Mouse (Mus musculus): ENCODE measurements around the gene Efna3. TPM values are rescaled to one million over a fixed set of nuclear protein-coding genes. Genes with fewer than 3 reads are reported as not detected.

The Efna3 gene
- polyA plus RNA-seq, 1 experiment from 2014 or later, result 29.2 TPM

DNA sequence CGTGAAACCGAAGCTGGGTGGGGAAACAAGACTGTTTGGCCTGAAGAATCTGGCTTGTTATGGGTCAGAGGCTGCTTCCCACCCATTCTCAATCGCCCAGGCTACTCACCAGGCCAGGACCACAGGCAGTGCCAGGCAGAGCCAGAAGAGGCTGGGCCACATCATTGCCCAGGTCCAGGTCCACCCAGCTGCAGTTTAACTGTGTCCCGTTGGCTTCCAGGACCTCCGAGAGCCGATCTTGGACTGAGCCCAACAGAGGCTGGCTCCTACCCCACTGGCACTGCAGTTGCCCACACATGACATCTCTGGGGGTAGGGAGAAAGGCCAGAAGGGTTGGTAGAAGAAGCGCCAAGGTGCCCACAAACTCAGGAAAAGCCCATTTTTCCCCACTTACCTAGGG, 20.5 kb upstream of the Efna3 start:
- Histone ChIP-seq H3K4me2 (replicated peaks; ENCODE audit: low read depth) (no peak overlapping the region), H3K4me1 (replicated peaks; ENCODE audit: control insufficient read depth, insufficient read depth) (peaks cover 2% of the 10 kb centered on the region), H3K9ac (ENCODE audit: low read length) (no peak overlapping the region), H3K27ac (replicated peaks) (no peak overlapping the region), H3K4me3 (ENCODE audit: low read depth, low read length) (no peak overlapping the region), H3K27me3 (ENCODE audit: control insufficient read depth, insufficient read depth, low read length) (no peaks in the 10 kb centered on the region), H3K36me3 (ENCODE audit: control insufficient read depth, insufficient read depth, low read length) (peaks cover 7% of the 10 kb centered on the region), H3K9me3 (ENCODE audit: control insufficient read depth, low read length) (no peaks in the 10 kb centered on the region)
- no peak for TF ChIP-seq EP300 (optimal IDR thresholded peaks at IDR 0.05)
- no peak for TF ChIP-seq CTCF (IDR thresholded peaks at IDR 0.05; ENCODE audit: low read depth)
- ATAC-seq (ENCODE audit: low FRiP score, low TSS enrichment), result no peak
- DNase-seq (ENCODE audit: low spot score), result no peak
- WGBS, result 84% methylated on average over 7 of the region's 7 CpGs

DNA sequence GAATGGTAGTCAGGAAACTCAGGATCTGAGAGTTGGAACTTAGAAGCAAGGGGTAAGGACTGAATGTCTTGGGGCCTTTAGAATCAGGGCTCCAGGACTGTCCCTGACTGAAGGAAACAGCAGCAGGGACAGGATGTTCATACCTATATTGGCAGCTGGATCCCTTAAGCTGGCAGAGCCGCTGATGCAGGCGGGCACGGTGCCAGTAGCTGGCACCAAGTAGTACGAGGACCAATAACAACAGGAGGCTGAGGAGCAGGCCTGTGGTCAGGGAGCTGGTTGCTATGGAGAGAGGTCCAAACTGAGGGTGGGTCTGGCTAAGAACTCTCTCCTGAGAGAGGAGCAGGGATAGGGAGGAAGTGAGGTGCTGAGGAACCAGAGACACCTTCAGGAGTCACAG, 19.0 kb upstream of the Efna3 start:
- TF ChIP-seq EP300 (optimal IDR thresholded peaks at IDR 0.05), result no peak
- TF ChIP-seq CTCF (IDR thresholded peaks at IDR 0.05; ENCODE audit: low read depth), result no peak
- ATAC-seq (ENCODE audit: low FRiP score, low TSS enrichment), result no peak

GRCm38 (mm10) chr3:89340465-89340864, 17.7 kb upstream of the Efna3 start:
- Histone ChIP-seq H3K9me3 (ENCODE audit: control insufficient read depth, low read length) (no peaks in the 10 kb centered on the region), H3K27ac (replicated peaks) (no peak overlapping the region), H3K4me3 (ENCODE audit: low read depth, low read length) (no peak overlapping the region), H3K36me3 (ENCODE audit: control insufficient read depth, insufficient read depth, low read length) (peaks cover 7% of the 10 kb centered on the region; the same call in 1 of the 2 replicates), H3K9ac (ENCODE audit: low read length) (peak overlapping the region; percentile 5; the same call in 1 of the 2 replicates), H3K27me3 (ENCODE audit: control insufficient read depth, insufficient read depth, low read length) (no peaks in the 10 kb centered on the region), H3K4me1 (replicated peaks; ENCODE audit: control insufficient read depth, insufficient read depth) (peaks cover 5% of the 10 kb centered on the region), H3K4me2 (replicated peaks; ENCODE audit: low read depth) (peak overlapping the region; percentile 43)
- WGBS, result 8% methylated on average over 11 of the region's 11 CpGs
- TF ChIP-seq EP300 (optimal IDR thresholded peaks at IDR 0.05), result no peak
- peak; percentile 97 for TF ChIP-seq CTCF (IDR thresholded peaks at IDR 0.05; ENCODE audit: low read depth)
- ATAC-seq (ENCODE audit: low FRiP score, low TSS enrichment) (peak; percentile 24), DNase-seq (ENCODE audit: low spot score) (peak; percentile 86)

More for the DNA sequence above, 19.0 kb upstream of the Efna3 start:
- H3K9ac ChIP-seq (ENCODE audit: low read length), result no peak overlapping the region
- no peak overlapping the region for H3K27ac ChIP-seq (replicated peaks)
- H3K4me3 ChIP-seq (ENCODE audit: low read depth, low read length), result no peak overlapping the region
- H3K4me2 ChIP-seq (replicated peaks; ENCODE audit: low read depth), result no peak overlapping the region
- H3K27me3 ChIP-seq (ENCODE audit: control insufficient read depth, insufficient read depth, low read length), result no peaks in the 10 kb centered on the region
- peaks cover 5% of the 10 kb centered on the region for H3K4me1 ChIP-seq (replicated peaks; ENCODE audit: control insufficient read depth, insufficient read depth)
- H3K36me3 ChIP-seq (ENCODE audit: control insufficient read depth, insufficient read depth, low read length), result peaks cover 7% of the 10 kb centered on the region
- no peaks in the 10 kb centered on the region for H3K9me3 ChIP-seq (ENCODE audit: control insufficient read depth, low read length)
- 71% methylated on average over 4 of the region's 4 CpGs for WGBS
- no peak for DNase-seq (ENCODE audit: low spot score)

DNA sequence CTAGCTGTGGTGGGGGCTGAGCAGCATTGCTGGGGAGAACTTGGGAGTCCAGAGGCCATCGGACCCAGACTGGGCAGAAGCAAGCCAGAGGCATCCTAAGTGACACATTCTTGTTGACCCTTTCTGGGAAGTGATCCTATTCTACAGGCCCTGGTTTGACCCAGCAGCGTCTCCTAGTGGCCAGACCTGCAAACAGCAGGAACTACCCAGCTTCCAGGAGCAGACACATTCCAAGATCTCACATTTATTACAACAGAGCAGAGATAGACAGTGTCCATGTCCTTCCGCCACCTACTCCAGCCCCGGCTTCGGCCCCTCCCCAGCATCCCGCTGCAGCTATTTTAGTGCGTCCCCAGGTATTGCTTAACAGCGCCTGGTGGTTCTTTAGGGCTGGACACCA, 16.7 kb upstream of the Efna3 start:
- Histone ChIP-seq H3K27ac (replicated peaks) (peak overlapping the region; percentile 40; the same call in 1 of the 2 replicates), H3K9ac (ENCODE audit: low read length) (no peak overlapping the region), H3K36me3 (ENCODE audit: control insufficient read depth, insufficient read depth, low read length) (peaks cover 7% of the 10 kb centered on the region; the same call in 1 of the 2 replicates), H3K9me3 (ENCODE audit: control insufficient read depth, low read length) (no peaks in the 10 kb centered on the region), H3K4me3 (ENCODE audit: low read depth, low read length) (no peak overlapping the region), H3K4me1 (replicated peaks; ENCODE audit: control insufficient read depth, insufficient read depth) (peaks cover 5% of the 10 kb centered on the region), H3K4me2 (replicated peaks; ENCODE audit: low read depth) (no peak overlapping the region), H3K27me3 (ENCODE audit: control insufficient read depth, insufficient read depth, low read length) (no peaks in the 10 kb centered on the region)
- no peak for TF ChIP-seq EP300 (optimal IDR thresholded peaks at IDR 0.05)
- peak; percentile 96 for TF ChIP-seq CTCF (IDR thresholded peaks at IDR 0.05; ENCODE audit: low read depth)
- ATAC-seq (ENCODE audit: low FRiP score, low TSS enrichment) (peak; percentile 33), DNase-seq (ENCODE audit: low spot score) (peak; percentile 86)
- 28% methylated on average over 8 of the region's 8 CpGs for WGBS

- Histone ChIP-seq H3K36me3 (ENCODE audit: control insufficient read depth, insufficient read depth, low read length) (peaks cover 2% of the 10 kb centered on the region; the same call in 1 of the 2 replicates), H3K4me1 (replicated peaks; ENCODE audit: control insufficient read depth, insufficient read depth) (peaks cover 5% of the 10 kb centered on the region), H3K4me3 (ENCODE audit: low read depth, low read length) (peak within 1 kb of the TSS; percentile 78), H3K9me3 (ENCODE audit: control insufficient read depth, low read length) (no peaks in the 10 kb centered on the region), H3K4me2 (replicated peaks; ENCODE audit: low read depth) (peak within 1 kb of the TSS; percentile 91), H3K27me3 (ENCODE audit: control insufficient read depth, insufficient read depth, low read length) (no peaks in the 10 kb centered on the region), H3K9ac (ENCODE audit: low read length) (peak within 1 kb of the TSS; percentile 85), H3K27ac (replicated peaks) (peak within 1 kb of the TSS; percentile 89)
- peak; percentile 66 for ATAC-seq (ENCODE audit: low FRiP score, low TSS enrichment)
- DNase-seq (ENCODE audit: low spot score), result peak; percentile 79
- WGBS, result 1% methylated on average over 44 of the region's 44 CpGs
- TF ChIP-seq EP300 (optimal IDR thresholded peaks at IDR 0.05), result no peak
- TF ChIP-seq CTCF (IDR thresholded peaks at IDR 0.05; ENCODE audit: low read depth), result 0 out of 2 replicates have a peak, but pooled peaks have one; percentile 1
Measured at GRCm38 (mm10) chr3:89337721-89338578, 15.2 kb upstream of the Efna3 start, which contains the start of gene Efna4. TSS of gene Efna4 (minus strand) at chr3:89338028.

Measured in stomach, postnatal 0 days (tissue).